Mouse (Mus musculus) heart, adult 2 months (tissue): ENCODE measurements around the gene Aldh2.

Experiments used
- CTCF ChIP-seq: fragments of 200-600 bp; IDR thresholded peaks from 2 replicates; pipeline ENCODE4 v1.8.1; 2022; ENCODE audit warnings: antibody characterized with exemption, mild to moderate bottlenecking, moderate library complexity
- EP300 ChIP-seq: fragments of 200-500 bp; IDR thresholded peaks from 2 replicates; pipeline ENCODE4 v1.6.1; 2011; ENCODE audit warnings: low read depth, low read length, control low read depth; ENCODE audit not compliant: insufficient read depth
- POLR2A ChIP-seq: fragments of 200-500 bp; IDR thresholded peaks from 2 replicates; pipeline ENCODE4 v1.6.1; 2011; ENCODE audit warnings: mild to moderate bottlenecking, low read depth, low read length, control low read depth; ENCODE audit not compliant: insufficient read depth

DNA sequence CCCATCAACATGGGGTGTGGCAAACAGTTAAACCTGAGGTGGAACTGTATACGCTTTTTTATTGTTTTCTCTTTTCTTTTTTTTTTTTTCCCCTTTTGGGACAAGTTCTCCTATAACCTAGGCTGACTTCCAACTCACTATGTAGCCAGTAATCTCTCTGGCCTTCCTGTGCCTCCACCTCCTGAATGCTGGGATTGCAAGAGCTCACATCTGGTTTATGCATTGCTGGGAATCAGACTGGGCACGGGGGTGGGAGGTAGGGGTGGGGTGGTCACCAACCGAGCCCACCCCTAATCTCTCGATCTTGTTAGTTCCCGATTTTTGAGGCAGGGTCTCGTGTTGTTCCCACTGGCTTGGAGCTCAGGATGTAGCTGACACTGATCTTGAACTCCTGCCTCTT, 3.7 kb downstream of the Aldh2 start:
- no peak for TF ChIP-seq EP300
- TF ChIP-seq POLR2A, result no peak
- no peak for TF ChIP-seq CTCF
